In genomic region chr12:75833149-75833959, GRCm38 (mm10) we compare ENCODE assay signal across 9 mouse cellular contexts. TPM values are rescaled to one million over a fixed set of nuclear protein-coding genes. Genes with fewer than 3 reads are reported as not detected.
DNase-seq lines count a peak whose midpoint lies in the region; ATAC-seq lines count a peak whose summit lies in the region.
"Had no signal": no experiment of that assay in that cellular context is flagged by ENCODE, and none has a peak within 500 bp of the region (broad histone marks: within the 10 kb centered on the region; RNA-seq: fewer than 3 reads in every experiment).

No protein-coding gene starts in this region.

- no peak for DNase-seq in heart, postnatal 10 days
- peak; percentile 3 to 7 for DNase-seq in B cell, adult 2 months
- DNase-seq in large intestine, adult 2 months (ENCODE audit: low read depth, low spot score): peak; percentile 66
- no peak for DNase-seq in thymus, postnatal 0 days (ENCODE audit: low spot score)
- DNase-seq: layer of hippocampus, postnatal 36 days; thymus, postnatal 14 days had no signal

- H3K9ac ChIP-seq in heart, embryonic 14.5 days (ENCODE audit: low read length): no peak overlapping the region
- H3K9ac ChIP-seq in embryonic facial prominence, embryonic 12.5 days: no peak overlapping the region

- peaks cover 28 to 53% of the 10 kb centered on the region in 2 experiments for H3K4me1 ChIP-seq in heart, embryonic 14.5 days (ENCODE audit: control insufficient read depth in 2 of 2, insufficient read depth in 2 of 2, low read length in 2 of 2)
- peaks cover 43% of the 10 kb centered on the region for H3K4me1 ChIP-seq in embryonic facial prominence, embryonic 12.5 days

- intact Hi-C loops in heart, postnatal 10 days (cut with DNase I): no loop called here

- no peak overlapping the region for H3K4me2 ChIP-seq in heart, embryonic 14.5 days (ENCODE audit: low read length)
- peak overlapping the region; percentile 30; the same call in 1 of the 2 replicates for H3K4me2 ChIP-seq in embryonic facial prominence, embryonic 12.5 days (replicated peaks)

- WGBS in heart, embryonic 14.5 days: 47% methylated on average over 12 of the region's 12 CpGs
- 53% methylated on average over 12 of the region's 12 CpGs for WGBS in embryonic facial prominence, embryonic 12.5 days
- 24% methylated on average over 12 of the region's 12 CpGs for WGBS in large intestine, adult 2 months

- peaks cover 2% of the 10 kb centered on the region; the same call in 1 of the 2 replicates for H3K9me3 ChIP-seq in heart, embryonic 14.5 days (ENCODE audit: control insufficient read depth, low read length)
- no peaks in the 10 kb centered on the region for H3K9me3 ChIP-seq in embryonic facial prominence, embryonic 12.5 days

- ATAC-seq in heart, embryonic 14.5 days (ENCODE audit: insufficient number of reproducible peaks, insufficient read depth, low FRiP score, low read depth): peak; percentile 38; the same call in 1 of the 2 replicates
- ATAC-seq in embryonic facial prominence, embryonic 12.5 days (ENCODE audit: insufficient number of reproducible peaks, insufficient read depth, low FRiP score, low TSS enrichment): peak; percentile 72; the same call in 1 of the 2 replicates
- no peak for ATAC-seq in erythroblast, adult 5-6 weeks (replicated peaks; ENCODE audit: low FRiP score, poor library complexity, severe bottlenecking)

- no peaks in the 10 kb centered on the region for H3K36me3 ChIP-seq in heart, embryonic 14.5 days (ENCODE audit: control insufficient read depth, insufficient read depth, low read length)
- H3K36me3 ChIP-seq in embryonic facial prominence, embryonic 12.5 days: no peaks in the 10 kb centered on the region

- no peak overlapping the region for H3K4me3 ChIP-seq in heart, embryonic 14.5 days (ENCODE audit: control insufficient read depth in 1 of 2, insufficient read depth in 1 of 2, low read depth in 1 of 2, low read length in 2 of 2)
- no peak overlapping the region for H3K4me3 ChIP-seq in embryonic facial prominence, embryonic 12.5 days

- H3K27me3 ChIP-seq in heart, embryonic 14.5 days (ENCODE audit: control insufficient read depth, insufficient read depth, low read length): no peaks in the 10 kb centered on the region
- H3K27me3 ChIP-seq in embryonic facial prominence, embryonic 12.5 days: no peaks in the 10 kb centered on the region; the same call in 1 of the 2 replicates

- peak overlapping the region; percentile 25 to 41; a peak in 2 of 4 replicates for H3K27ac ChIP-seq in heart, embryonic 14.5 days (replicated peaks in 1 of 2; ENCODE audit: control insufficient read depth in 1 of 2, insufficient read depth in 1 of 2, low read depth in 2 of 2, low read length in 2 of 2)
- no peak overlapping the region; the same call in 1 of the 2 replicates for H3K27ac ChIP-seq in embryonic facial prominence, embryonic 12.5 days

RNA-seq across cellular contexts. Expression of gene Syne2, which starts 15.4 kb away (rescaled TPM):
- polyA plus RNA-seq in heart, embryonic 14.5 days (2014; fragmentation: Nextera tagmentation; extraction: Ambion mirVana): 52.5 and 55.9 TPM in 2 replicates
- 10 to 100 TPM; 55.8 to 59.1 TPM for total RNA-seq in heart, postnatal 10 days (2021)
- 93.2 and 97.4 TPM in 2 replicates for polyA plus RNA-seq in embryonic facial prominence, embryonic 12.5 days (2016; fragmentation: Nextera tagmentation; extraction: Ambion mirVana)
- polyA plus RNA-seq in large intestine, adult 2 months (2012; rRNA removed): 22.3 and 37.0 TPM in 2 replicates
- 10.8 and 11.1 TPM in 2 replicates for total RNA-seq in erythroblast, adult 5-6 weeks (2015; ENCODE audit: low replicate concordance)
- total RNA-seq in erythroblast, adult 5-6 weeks (2017; ENCODE audit: low replicate concordance): 6.8 and 8.5 TPM in 2 replicates
- 5.0 and 6.2 TPM in 2 replicates for polyA plus RNA-seq in thymus, postnatal 0 days (2015; fragmentation: Nextera tagmentation; extraction: Ambion mirVana)

Comparison
In these comparisons a context has a peak if more than half of its experiments do, and no peak if none do; other contexts are left out.
1. DNase-seq: peak in B cell, adult 2 months (2 of 2) and large intestine, adult 2 months (single experiment); none in heart, postnatal 10 days (0 of 2) and thymus, postnatal 0 days (single experiment).